Mouse (Mus musculus): ENCODE results near the gene Zfp94.
"Not testable (repeated sequence)": the region's sequence is repeated elsewhere in the genome, so short reads cannot be mapped to it uniquely, and the experiment has no call there.

Gene Zfp94

GRCm38 (mm10) chr7:24315726-24316566 lies 520 bp downstream of the Zfp94 start:
- peak; percentile 67 for DNase-seq

DNA sequence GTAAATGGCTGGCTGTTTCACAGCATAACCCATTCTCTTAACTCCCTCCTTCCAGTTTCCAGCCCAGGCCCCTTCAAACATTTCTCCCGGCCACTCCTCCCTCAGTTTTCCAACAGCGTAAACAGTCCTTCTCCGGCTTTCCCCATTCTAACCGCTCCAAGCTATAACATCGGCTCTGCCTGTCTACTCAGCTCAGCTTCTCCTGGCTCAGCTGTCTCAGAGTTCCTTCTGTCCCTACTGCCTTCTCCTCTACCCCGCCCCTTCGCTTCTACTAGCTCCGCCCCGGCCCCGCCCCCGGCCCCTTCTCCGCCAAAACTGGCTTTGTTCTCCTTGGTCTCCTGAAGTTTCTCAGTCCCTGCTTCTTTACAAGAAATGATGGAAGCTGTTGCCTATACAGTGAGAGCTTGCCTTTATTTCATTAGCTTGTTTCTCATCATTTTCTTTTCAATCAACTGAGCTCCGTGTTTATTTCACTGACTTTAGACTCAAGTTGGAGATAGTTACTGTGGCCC lies 15.6 kb downstream of the Zfp94 start, which contains the start of gene Zfp61:
TSS of gene Zfp61 (minus strand) at position 462 of the 512 bp plus-strand sequence.
- peak; percentile 38 for DNase-seq

- no peak for DNase-seq
Observed at GRCm38 (mm10) chr7:24299823-24300481, 16.5 kb downstream of the Zfp94 start.

GRCm38 (mm10) chr7:24298973-24299708 lies 17.3 kb downstream of the Zfp94 start:
- peak; percentile 68 for DNase-seq

DNA sequence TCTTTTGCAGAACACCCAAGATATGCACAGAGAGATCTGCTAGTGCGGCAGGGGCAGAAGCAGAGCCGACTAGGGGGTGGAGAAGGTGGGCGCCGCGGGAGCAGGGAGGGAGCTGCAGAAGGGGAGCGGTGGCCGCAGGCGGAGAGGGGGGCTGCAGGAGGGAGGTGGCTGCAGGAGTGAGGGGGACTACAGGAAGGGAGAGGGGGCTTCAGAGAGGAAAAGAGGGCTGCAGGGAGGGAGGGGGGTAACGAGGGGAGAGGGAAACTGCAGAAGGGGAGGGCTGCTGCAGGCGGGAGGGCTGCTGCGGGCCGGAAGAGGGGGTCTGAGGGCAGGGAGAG lies 17.9 kb downstream of the Zfp94 start:
- DNase-seq = no peak

GRCm38 (mm10) chr7:24297361-24298095 lies 18.9 kb downstream of the Zfp94 start:
- no peak for DNase-seq

- DNase-seq = no peak
Observed at GRCm38 (mm10) chr7:24296386-24296785, 20.1 kb downstream of the Zfp94 start.

DNA sequence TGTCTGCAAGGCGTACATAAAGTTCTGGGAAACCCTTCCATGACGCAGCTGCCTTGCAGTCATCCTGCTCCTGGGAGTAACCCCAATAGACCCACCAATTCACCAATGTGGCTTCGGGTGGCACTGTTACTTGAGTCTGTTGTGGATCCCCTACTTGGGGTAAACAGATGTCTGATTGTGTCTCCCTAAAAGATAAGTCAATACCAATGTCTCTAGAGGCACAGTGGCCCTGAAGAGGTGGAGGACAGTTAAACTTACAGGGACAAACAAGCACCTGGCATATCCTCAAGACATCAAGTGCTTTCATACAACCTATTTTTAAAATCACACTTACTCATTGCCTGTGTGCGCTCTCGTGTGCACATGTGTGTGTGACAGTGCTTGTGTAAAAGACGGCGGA lies 21.1 kb downstream of the Zfp94 start:
- DNase-seq = no peak

DNA sequence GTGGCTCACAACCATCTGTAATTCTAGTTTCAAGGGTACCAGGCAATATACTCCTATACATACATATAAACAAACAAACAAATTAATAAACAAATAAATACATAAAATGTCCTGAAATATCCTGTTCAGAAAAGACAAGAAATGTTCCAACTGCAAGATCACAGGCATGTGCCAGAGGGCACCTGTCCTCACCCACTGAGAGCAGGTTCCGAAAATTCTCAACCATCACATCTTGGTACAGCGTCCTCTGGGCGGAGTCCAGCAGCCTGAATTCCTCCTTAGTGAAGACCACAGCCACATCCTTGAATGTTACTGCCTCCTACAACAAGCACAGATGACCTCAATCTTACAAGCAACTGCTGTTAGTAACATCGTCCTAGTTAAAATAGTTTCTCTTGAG lies 21.7 kb downstream of the Zfp94 start:
- no peak for DNase-seq

GRCm38 (mm10) chr7:24293061-24293851 lies 23.2 kb downstream of the Zfp94 start:
- no peak for DNase-seq

DNA sequence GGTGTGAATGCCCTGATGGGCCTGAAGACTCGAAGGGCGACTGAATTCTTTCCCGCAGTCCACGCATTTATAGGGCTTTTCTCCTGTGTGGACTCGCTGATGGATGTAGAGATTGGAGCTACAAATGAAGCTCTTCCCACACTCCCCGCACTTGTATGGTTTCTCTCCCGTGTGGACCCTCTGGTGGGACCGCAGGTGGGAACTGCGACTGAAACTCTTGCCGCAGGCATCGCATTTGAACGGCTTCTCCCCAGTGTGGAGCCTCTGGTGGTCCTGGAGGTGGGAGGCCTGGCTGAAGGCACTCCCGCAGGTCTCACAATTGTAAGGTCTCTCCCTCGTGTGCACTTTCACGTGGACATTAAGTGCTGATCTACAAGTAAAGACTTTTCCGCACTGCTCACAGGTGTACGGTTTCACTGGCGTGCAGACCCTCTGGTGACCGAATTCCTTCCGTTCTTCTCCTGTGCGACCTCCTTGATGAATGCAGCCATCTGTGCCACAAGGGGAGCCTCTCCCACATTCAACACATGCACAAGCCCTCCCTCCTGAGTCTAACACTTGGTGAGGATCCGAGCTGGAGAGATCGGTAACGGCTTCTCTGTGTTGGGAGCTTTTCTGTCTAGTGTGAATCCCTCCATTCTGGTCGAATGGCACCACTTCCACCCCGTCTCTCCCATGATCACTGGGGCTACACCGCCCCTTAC lies 24.9 kb downstream of the Zfp94 start:
- DNase-seq = no peak

GRCm38 (mm10) chr7:24290106-24290693 lies 26.3 kb downstream of the Zfp94 start:
- DNase-seq = no peak

- DNase-seq = no peak
Observed at GRCm38 (mm10) chr7:24288512-24288911, 28.0 kb downstream of the Zfp94 start.

DNA sequence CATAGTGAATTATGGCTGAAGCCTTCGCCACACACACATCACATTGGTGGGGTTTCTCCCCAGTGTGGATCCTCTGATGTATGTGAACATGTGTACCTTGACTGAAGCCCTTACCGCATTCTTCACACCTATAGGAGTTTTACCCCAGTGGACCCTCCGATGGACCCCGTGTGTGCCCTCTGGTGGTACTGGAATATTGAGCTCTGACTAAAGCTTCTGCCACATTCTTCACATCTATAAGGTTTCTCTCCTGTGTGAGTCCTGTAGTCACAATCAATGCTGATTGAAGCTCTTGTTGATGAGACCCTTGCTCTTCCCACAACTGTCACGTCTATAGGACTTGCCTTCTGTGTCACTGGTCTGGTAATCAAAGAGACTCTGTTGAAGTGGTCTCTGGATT lies 28.8 kb downstream of the Zfp94 start:
- no peak for DNase-seq

- DNase-seq = no peak
Observed at GRCm38 (mm10) chr7:24286916-24287315, 29.6 kb downstream of the Zfp94 start.

DNA sequence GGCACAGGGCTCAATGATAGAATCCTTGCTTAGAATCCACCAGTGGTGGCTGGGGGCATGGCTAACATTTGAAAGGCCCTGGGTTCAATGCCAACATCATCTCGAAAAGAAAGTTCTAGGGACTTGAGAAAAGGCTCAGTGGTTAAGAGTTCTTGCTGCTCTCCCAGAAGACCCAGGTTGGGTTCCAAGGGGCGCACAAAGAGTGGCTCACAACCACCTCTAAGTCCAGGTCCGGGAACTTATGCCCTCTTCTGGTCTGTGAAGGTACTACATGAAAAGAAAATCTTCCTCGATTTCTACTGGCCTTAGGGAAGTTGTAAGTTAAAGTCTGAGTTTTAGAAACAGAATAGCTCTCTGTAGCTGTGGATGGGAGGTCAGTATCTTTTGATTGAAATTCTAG lies 30.4 kb downstream of the Zfp94 start:
- no peak for DNase-seq

GRCm38 (mm10) chr7:24280858-24281145 lies 35.7 kb downstream of the Zfp94 start:
- peak; percentile 26 for DNase-seq

GRCm38 (mm10) chr7:24280031-24280857 lies 36.2 kb downstream of the Zfp94 start:
- no peak for DNase-seq

- not testable (repeated sequence) for DNase-seq
Observed at GRCm38 (mm10) chr7:24278771-24279170, 37.7 kb downstream of the Zfp94 start.

- peak; percentile 73 for DNase-seq
Observed at GRCm38 (mm10) chr7:24274456-24274855, 42.0 kb downstream of the Zfp94 start.
